Mouse (Mus musculus): Measurements from ENCODE around the gene Trmt112. TPM values are rescaled to one million over a fixed set of nuclear protein-coding genes. Genes with fewer than 3 reads are reported as not detected.

Trmt112 gene
- total and polyA plus RNA-seq, 3 experiments = 32.0 to 67.9 (median 38.5) TPM

GRCm38 (mm10) chr19:6871574-6872271, 37.8 kb upstream of the Trmt112 start:
- peak in 1 of 2 experiments; percentile 36 for DNase-seq
- Histone ChIP-seq H3K79me2 (replicated peaks; ENCODE audit: control insufficient read depth, insufficient read depth, low read length) (no peaks in the 10 kb centered on the region), H3K36me3 (ENCODE audit: control insufficient read depth, insufficient read depth, low read length) (no peaks in the 10 kb centered on the region), H3K4me3 (no peak overlapping the region), H3K27me3 (ENCODE audit: control insufficient read depth, insufficient read depth, low read length) (no peaks in the 10 kb centered on the region), H3K27ac (no peak overlapping the region), H3K9ac (ENCODE audit: low read depth, low read length) (no peak overlapping the region), H3K4me1 (ENCODE audit: control insufficient read depth, insufficient read depth, low read length) (peaks cover 6% of the 10 kb centered on the region)
- intact Hi-C loops (cut with DNase I) = no loop called here
- TF ChIP-seq EP300 (IDR thresholded peaks at IDR 0.05; ENCODE audit: insufficient read depth, low read depth, low read length) = no peak
- peak; percentile 65 for TF ChIP-seq CTCF (IDR thresholded peaks at IDR 0.05)
- 59% methylated on average over 5 of the region's 5 CpGs for WGBS

GRCm38 (mm10) chr19:6872701-6873100, 36.8 kb upstream of the Trmt112 start:
- intact Hi-C loops (cut with DNase I) = no loop called here
- DNase-seq = no peak

GRCm38 (mm10) chr19:6874257-6874656, 35.2 kb upstream of the Trmt112 start:
- H3K36me3 ChIP-seq (ENCODE audit: control insufficient read depth, insufficient read depth, low read length) = no peaks in the 10 kb centered on the region
- H3K4me1 ChIP-seq (ENCODE audit: control insufficient read depth, insufficient read depth, low read length) = peaks cover 6% of the 10 kb centered on the region
- TF ChIP-seq EP300 (IDR thresholded peaks at IDR 0.05; ENCODE audit: insufficient read depth, low read depth, low read length) (no peak), CTCF (IDR thresholded peaks at IDR 0.05) (no peak), POLR2A (IDR thresholded peaks at IDR 0.05; ENCODE audit: insufficient read depth, low read depth, low read length) (no peak)
- no peak overlapping the region for H3K4me3 ChIP-seq
- no peaks in the 10 kb centered on the region for H3K27me3 ChIP-seq (ENCODE audit: control insufficient read depth, insufficient read depth, low read length)
- 90% methylated on average over 1 of the region's 1 CpGs for WGBS
- intact Hi-C loops (cut with DNase I) = no loop called here
- H3K79me2 ChIP-seq (replicated peaks; ENCODE audit: control insufficient read depth, insufficient read depth, low read length) = no peaks in the 10 kb centered on the region
- no peak overlapping the region for H3K9ac ChIP-seq (ENCODE audit: low read depth, low read length)
- DNase-seq = no peak
- no peak overlapping the region for H3K27ac ChIP-seq

More at GRCm38 (mm10) chr19:6872701-6873100, 36.8 kb upstream of the Trmt112 start:
- Histone ChIP-seq H3K27me3 (ENCODE audit: control insufficient read depth, insufficient read depth, low read length) (no peaks in the 10 kb centered on the region), H3K4me1 (ENCODE audit: control insufficient read depth, insufficient read depth, low read length) (peaks cover 6% of the 10 kb centered on the region), H3K9ac (ENCODE audit: low read depth, low read length) (no peak overlapping the region), H3K79me2 (replicated peaks; ENCODE audit: control insufficient read depth, insufficient read depth, low read length) (no peaks in the 10 kb centered on the region), H3K4me3 (no peak overlapping the region), H3K27ac (no peak overlapping the region), H3K36me3 (ENCODE audit: control insufficient read depth, insufficient read depth, low read length) (no peaks in the 10 kb centered on the region)
- TF ChIP-seq EP300 (IDR thresholded peaks at IDR 0.05; ENCODE audit: insufficient read depth, low read depth, low read length) = no peak
- no peak for TF ChIP-seq CTCF (IDR thresholded peaks at IDR 0.05)
- no peak for TF ChIP-seq POLR2A (IDR thresholded peaks at IDR 0.05; ENCODE audit: insufficient read depth, low read depth, low read length)
- 53% methylated on average over 3 of the region's 3 CpGs for WGBS

GRCm38 (mm10) chr19:6875834-6876233, 33.7 kb upstream of the Trmt112 start:
- H3K9ac ChIP-seq (ENCODE audit: low read depth, low read length) = no peak overlapping the region
- no peaks in the 10 kb centered on the region for H3K36me3 ChIP-seq (ENCODE audit: control insufficient read depth, insufficient read depth, low read length)
- WGBS = 88% methylated on average over 6 of the region's 6 CpGs
- no peak for DNase-seq
- intact Hi-C loops (cut with DNase I) = no loop called here
- peaks cover 6% of the 10 kb centered on the region for H3K4me1 ChIP-seq (ENCODE audit: control insufficient read depth, insufficient read depth, low read length)
- no peak overlapping the region for H3K27ac ChIP-seq
- no peaks in the 10 kb centered on the region for H3K27me3 ChIP-seq (ENCODE audit: control insufficient read depth, insufficient read depth, low read length)
- no peak for TF ChIP-seq CTCF (IDR thresholded peaks at IDR 0.05)
- no peak for TF ChIP-seq EP300 (IDR thresholded peaks at IDR 0.05; ENCODE audit: insufficient read depth, low read depth, low read length)
- TF ChIP-seq POLR2A (IDR thresholded peaks at IDR 0.05; ENCODE audit: insufficient read depth, low read depth, low read length) = no peak
- no peak overlapping the region for H3K4me3 ChIP-seq
- no peaks in the 10 kb centered on the region for H3K79me2 ChIP-seq (replicated peaks; ENCODE audit: control insufficient read depth, insufficient read depth, low read length)

GRCm38 (mm10) chr19:6876799-6877198, 32.7 kb upstream of the Trmt112 start:
- no peaks in the 10 kb centered on the region for H3K27me3 ChIP-seq (ENCODE audit: control insufficient read depth, insufficient read depth, low read length)
- no peak for DNase-seq
- no peak overlapping the region for H3K4me3 ChIP-seq
- H3K36me3 ChIP-seq (ENCODE audit: control insufficient read depth, insufficient read depth, low read length) = no peaks in the 10 kb centered on the region
- no peak overlapping the region for H3K9ac ChIP-seq (ENCODE audit: low read depth, low read length)
- H3K79me2 ChIP-seq (replicated peaks; ENCODE audit: control insufficient read depth, insufficient read depth, low read length) = no peaks in the 10 kb centered on the region
- TF ChIP-seq EP300 (IDR thresholded peaks at IDR 0.05; ENCODE audit: insufficient read depth, low read depth, low read length) = no peak
- no peak for TF ChIP-seq POLR2A (IDR thresholded peaks at IDR 0.05; ENCODE audit: insufficient read depth, low read depth, low read length)
- no peak for TF ChIP-seq CTCF (IDR thresholded peaks at IDR 0.05)
- intact Hi-C loops (cut with DNase I) = no loop called here
- H3K4me1 ChIP-seq (ENCODE audit: control insufficient read depth, insufficient read depth, low read length) = peaks cover 2% of the 10 kb centered on the region; the same call in 1 of the 2 replicates
- no peak overlapping the region for H3K27ac ChIP-seq

GRCm38 (mm10) chr19:6877965-6878364, 31.5 kb upstream of the Trmt112 start:
- Histone ChIP-seq H3K79me2 (replicated peaks; ENCODE audit: control insufficient read depth, insufficient read depth, low read length) (no peaks in the 10 kb centered on the region), H3K4me1 (ENCODE audit: control insufficient read depth, insufficient read depth, low read length) (no peaks in the 10 kb centered on the region), H3K4me3 (no peak overlapping the region), H3K36me3 (ENCODE audit: control insufficient read depth, insufficient read depth, low read length) (no peaks in the 10 kb centered on the region), H3K9ac (ENCODE audit: low read depth, low read length) (no peak overlapping the region), H3K27ac (no peak overlapping the region), H3K27me3 (ENCODE audit: control insufficient read depth, insufficient read depth, low read length) (no peaks in the 10 kb centered on the region)
- TF ChIP-seq EP300 (IDR thresholded peaks at IDR 0.05; ENCODE audit: insufficient read depth, low read depth, low read length) = no peak
- TF ChIP-seq CTCF (IDR thresholded peaks at IDR 0.05) = no peak
- TF ChIP-seq POLR2A (IDR thresholded peaks at IDR 0.05; ENCODE audit: insufficient read depth, low read depth, low read length) = no peak
- DNase-seq = no peak
- 71% methylated on average over 4 of the region's 4 CpGs for WGBS
- intact Hi-C loops (cut with DNase I) = no loop called here

Data from heart, adult 2 months (tissue).